In genomic region chr9:65015461-65016222, GRCm38 (mm10) we compare ENCODE assay signal across 11 mouse cellular contexts. TPM values are rescaled to one million over a fixed set of nuclear protein-coding genes. Genes with fewer than 3 reads are reported as not detected.
DNase-seq lines count a peak whose midpoint lies in the region; ATAC-seq and TF ChIP-seq lines count a peak whose summit lies in the region.
"Had no signal": no experiment of that assay in that cellular context is flagged by ENCODE, and none has a peak within 500 bp of the region (broad histone marks: within the 10 kb centered on the region; RNA-seq: fewer than 3 reads in every experiment).

No protein-coding gene starts in this region.

- H3K4me2 ChIP-seq in heart, embryonic 16.5 days (ENCODE audit: low read depth, low read length): peak overlapping the region; percentile 28
- no peak overlapping the region for H3K4me2 ChIP-seq in embryonic facial prominence, embryonic 15.5 days (replicated peaks)
- H3K4me2 ChIP-seq in midbrain, postnatal 0 days (ENCODE audit: low read depth, low read length, poor library complexity, severe bottlenecking): peak overlapping the region; percentile 28; the same call in 1 of the 2 replicates
- H3K4me2 ChIP-seq: embryonic facial prominence, embryonic 12.5 days; liver, embryonic 13.5 days had no signal

- H3K4me3 ChIP-seq in heart, embryonic 16.5 days (ENCODE audit: low read length): no peak overlapping the region
- no peak overlapping the region for H3K4me3 ChIP-seq in embryonic facial prominence, embryonic 15.5 days (replicated peaks)
- H3K4me3 ChIP-seq in midbrain, postnatal 0 days (ENCODE audit: low read depth, low read length): no peak overlapping the region
- H3K4me3 ChIP-seq: embryonic facial prominence, embryonic 12.5 days; liver, embryonic 13.5 days had no signal

- no peak for TF ChIP-seq CTCF in midbrain, postnatal 0 days (IDR thresholded peaks at IDR 0.05)

- H3K9me3 ChIP-seq in heart, embryonic 16.5 days (replicated peaks; ENCODE audit: control insufficient read depth, low read length): no peaks in the 10 kb centered on the region
- H3K9me3 ChIP-seq in embryonic facial prominence, embryonic 15.5 days (replicated peaks): no peaks in the 10 kb centered on the region
- no peaks in the 10 kb centered on the region for H3K9me3 ChIP-seq in midbrain, postnatal 0 days (ENCODE audit: low read length)
- H3K9me3 ChIP-seq: embryonic facial prominence, embryonic 12.5 days; liver, embryonic 13.5 days had no signal

- H3K9ac ChIP-seq in heart, embryonic 16.5 days (ENCODE audit: low read length): no peak overlapping the region
- H3K9ac ChIP-seq in embryonic facial prominence, embryonic 15.5 days: no peak overlapping the region
- H3K9ac ChIP-seq in midbrain, postnatal 0 days (replicated peaks; ENCODE audit: low read length, poor library complexity, severe bottlenecking): no peak overlapping the region
- H3K9ac ChIP-seq: embryonic facial prominence, embryonic 12.5 days; liver, embryonic 13.5 days had no signal

- WGBS in heart, embryonic 16.5 days: 36% methylated on average over 7 of the region's 7 CpGs
- 56% methylated on average over 7 of the region's 7 CpGs for WGBS in embryonic facial prominence, embryonic 15.5 days
- 57% methylated on average over 7 of the region's 7 CpGs for WGBS in midbrain, postnatal 0 days

- H3K27ac ChIP-seq in heart, embryonic 16.5 days (ENCODE audit: low read length): peak overlapping the region; percentile 3; the same call in 1 of the 2 replicates
- peak overlapping the region; percentile 44; the same call in 1 of the 2 replicates for H3K27ac ChIP-seq in embryonic facial prominence, embryonic 15.5 days (replicated peaks)
- H3K27ac ChIP-seq in midbrain, postnatal 0 days (ENCODE audit: low read depth, low read length): peak overlapping the region; percentile 65
- H3K27ac ChIP-seq: embryonic facial prominence, embryonic 12.5 days; liver, embryonic 13.5 days had no signal

- no peaks in the 10 kb centered on the region for H3K36me3 ChIP-seq in heart, embryonic 16.5 days (ENCODE audit: control insufficient read depth, insufficient read depth)
- H3K36me3 ChIP-seq in embryonic facial prominence, embryonic 15.5 days: no peaks in the 10 kb centered on the region
- H3K36me3 ChIP-seq in midbrain, postnatal 0 days (ENCODE audit: insufficient read depth, low read length): no peaks in the 10 kb centered on the region
- H3K36me3 ChIP-seq: embryonic facial prominence, embryonic 12.5 days had no signal

- no peak for ATAC-seq in heart, embryonic 16.5 days (replicated peaks; ENCODE audit: extremely low read depth, insufficient read depth, low FRiP score)
- ATAC-seq in embryonic facial prominence, embryonic 15.5 days (ENCODE audit: insufficient number of reproducible peaks, low FRiP score, low TSS enrichment, low read depth): no peak
- ATAC-seq in midbrain, postnatal 0 days (ENCODE audit: low FRiP score): no peak

- intact Hi-C loops in heart, postnatal 14 days (cut with DNase I): no loop called here
- intact Hi-C loops in left cerebral cortex, postnatal 4 days (cut with DNase I): no loop called here

- no peak for DNase-seq in heart, postnatal 14 days
- peak; percentile 24 for DNase-seq in lung, postnatal 10 days
- no peak for DNase-seq in lung, postnatal 4 days
- DNase-seq in midbrain, postnatal 0 days (ENCODE audit: low spot score): no peak
- no peak for DNase-seq in left cerebral cortex, postnatal 4 days
- DNase-seq in ovary, postnatal 14 days (ENCODE audit: low spot score): no peak
- DNase-seq: liver, embryonic 13.5 days; thymus, adult 2 months had no signal

- peaks cover 29% of the 10 kb centered on the region for H3K4me1 ChIP-seq in heart, embryonic 16.5 days (ENCODE audit: control insufficient read depth, insufficient read depth, low read length)
- H3K4me1 ChIP-seq in embryonic facial prominence, embryonic 15.5 days: peaks cover 45% of the 10 kb centered on the region
- peaks cover 36% of the 10 kb centered on the region for H3K4me1 ChIP-seq in midbrain, postnatal 0 days (ENCODE audit: insufficient read depth, low read length)

- no peaks in the 10 kb centered on the region for H3K27me3 ChIP-seq in heart, embryonic 16.5 days (ENCODE audit: control insufficient read depth, insufficient read depth, low read length)
- no peaks in the 10 kb centered on the region for H3K27me3 ChIP-seq in embryonic facial prominence, embryonic 15.5 days
- H3K27me3 ChIP-seq in midbrain, postnatal 0 days (ENCODE audit: insufficient read depth, low read length): no peaks in the 10 kb centered on the region
- H3K27me3 ChIP-seq: embryonic facial prominence, embryonic 12.5 days; liver, embryonic 13.5 days had no signal

RNA-seq across cellular contexts. Expression of gene Hacd3, which starts 5.9 kb away (rescaled TPM):
- polyA plus RNA-seq in heart, embryonic 16.5 days (2015; fragmentation: Nextera tagmentation; extraction: Ambion mirVana): 50.5 and 52.3 TPM in 2 replicates
- total RNA-seq in heart, postnatal 14 days (2021): 10 to 100 TPM; 17.7 to 20.9 TPM
- 77.5 and 78.5 TPM in 2 replicates for polyA plus RNA-seq in embryonic facial prominence, embryonic 15.5 days (2015; fragmentation: Nextera tagmentation; extraction: Ambion mirVana)
- total RNA-seq in midbrain, postnatal 0 days (2014; rRNA removed): 204 and 210 TPM in 2 replicates
- 186 and 197 TPM in 2 replicates for polyA plus RNA-seq in midbrain, postnatal 0 days (2015; fragmentation: Nextera tagmentation; extraction: Ambion mirVana)
- 100 to 1,000 TPM; 130 to 140 TPM for total RNA-seq in left cerebral cortex, postnatal 4 days (2021)

RNA-seq across cellular contexts. Expression of gene Dpp8, which starts 16.6 kb away (rescaled TPM):
- 31.5 and 32.3 TPM in 2 replicates for polyA plus RNA-seq in heart, embryonic 16.5 days (2015; fragmentation: Nextera tagmentation; extraction: Ambion mirVana)
- total RNA-seq in heart, postnatal 14 days (2021): 10 to 100 TPM; 67.5 to 74.3 TPM
- 34.3 and 35.0 TPM in 2 replicates for polyA plus RNA-seq in embryonic facial prominence, embryonic 15.5 days (2015; fragmentation: Nextera tagmentation; extraction: Ambion mirVana)
- total RNA-seq in midbrain, postnatal 0 days (2014; rRNA removed): 86.9 and 105 TPM in 2 replicates
- polyA plus RNA-seq in midbrain, postnatal 0 days (2015; fragmentation: Nextera tagmentation; extraction: Ambion mirVana): 26.2 and 28.1 TPM in 2 replicates
- 100 to 1,000 TPM; 115 to 116 TPM for total RNA-seq in left cerebral cortex, postnatal 4 days (2021)

RNA-seq across cellular contexts. Expression of gene Ints14, which starts 54.9 kb away (rescaled TPM):
- 36.0 and 38.8 TPM in 2 replicates for polyA plus RNA-seq in heart, embryonic 16.5 days (2015; fragmentation: Nextera tagmentation; extraction: Ambion mirVana)
- total RNA-seq in heart, postnatal 14 days (2021): 10 to 100 TPM; 17.8 to 19.4 TPM
- 44.5 and 45.2 TPM in 2 replicates for polyA plus RNA-seq in embryonic facial prominence, embryonic 15.5 days (2015; fragmentation: Nextera tagmentation; extraction: Ambion mirVana)
- total RNA-seq in midbrain, postnatal 0 days (2014; rRNA removed): 29.5 and 29.7 TPM in 2 replicates
- polyA plus RNA-seq in midbrain, postnatal 0 days (2015; fragmentation: Nextera tagmentation; extraction: Ambion mirVana): 28.4 and 30.1 TPM in 2 replicates
- total RNA-seq in left cerebral cortex, postnatal 4 days (2021): 10 to 100 TPM; 22.1 to 24.2 TPM

Comparison
In these comparisons a context has a peak if more than half of its experiments do, and no peak if none do; other contexts are left out.
1. H3K27ac ChIP-seq: peak in every context shown above with its lines; median percentile 65 in midbrain, postnatal 0 days; 44 in embryonic facial prominence, embryonic 15.5 days; 3 in heart, embryonic 16.5 days.